Mouse (Mus musculus) midbrain, embryonic 11.5 days (tissue): Measurements from ENCODE around the gene Fibin. TPM values are rescaled to one million over a fixed set of nuclear protein-coding genes. Genes with fewer than 3 reads are reported as not detected.

Source experiments
- ATAC-seq: fragments of 200-750 bp; cut with Nextera tagmentation; 2 replicates; pipeline ENCODE4 v1.8.0; 2017; ENCODE audit warnings: moderate TSS enrichment, moderate library complexity; ENCODE audit not compliant: low FRiP score
- DNase-seq: peaks from one replicate; pipeline ENCODE4 v3.0.0; 2015; ENCODE audit warnings: low spot score; ENCODE audit errors: missing footprints
- H3K27ac ChIP-seq: fragments of 300-500 bp; sonication (generic); 2 replicates; pipeline ENCODE4 v1.5.1; 2014; ENCODE audit warnings: low read depth, low read length
- H3K27me3 ChIP-seq: fragments of 300-500 bp; sonication (generic); 2 replicates; pipeline ENCODE4 v1.6.1; 2014; ENCODE audit warnings: mild to moderate bottlenecking, low read length, moderate library complexity, mixed read lengths; ENCODE audit not compliant: control insufficient read depth, insufficient read depth
- H3K36me3 ChIP-seq: fragments of 300-500 bp; sonication (generic); 2 replicates; pipeline ENCODE4 v1.6.1; 2014; ENCODE audit warnings: mild to moderate bottlenecking, low read length, moderate library complexity, mixed read lengths; ENCODE audit not compliant: control insufficient read depth, insufficient read depth
- H3K4me1 ChIP-seq: fragments of 300-500 bp; sonication (generic); 2 replicates; pipeline ENCODE4 v1.6.1; 2014; ENCODE audit warnings: low read length; ENCODE audit not compliant: control insufficient read depth, insufficient read depth
- H3K4me2 ChIP-seq: fragments of 300-500 bp; sonication (generic); 2 replicates; pipeline ENCODE4 v1.6.1; 2014; ENCODE audit warnings: mild to moderate bottlenecking, moderate library complexity
- H3K4me3 ChIP-seq: fragments of 300-500 bp; sonication (generic); 2 replicates; pipeline ENCODE4 v1.5.1; 2014; ENCODE audit warnings: low read depth, low read length
- H3K9ac ChIP-seq: fragments of 300-500 bp; sonication (generic); 2 replicates; pipeline ENCODE4 v1.6.1; 2014; ENCODE audit warnings: low read length
- H3K9me3 ChIP-seq: fragments of 300-500 bp; sonication (generic); 2 replicates; pipeline ENCODE4 v1.6.1; 2016; ENCODE audit warnings: low read length; ENCODE audit not compliant: control insufficient read depth
- WGBS: fragments of 180-500 bp; shearing (Covaris S2); extraction: QIAGEN DNeasy Blood & Tissue Kit; methylation state at CpG from one replicate; pipeline ENCODE4 v1.1.7; 2014; 5-methylcytosine and 5-hydroxymethylcytosine counted together
- polyA plus RNA-seq: library from polyadenylated mRNA; unstranded; fragments of >200 nt; fragmentation: Nextera tagmentation; extraction: Ambion mirVana; gene quantifications from 2 replicates; pipeline ENCODE4 v1.2.1, GENCODE M21; 2014

Gene Fibin
- polyA plus RNA-seq, 1 experiment from 2014 or later = 2.2 TPM

GRCm38 (mm10) chr2:110318719-110319118 is 44.3 kb downstream of the Fibin start:
- ATAC-seq (no peak), DNase-seq (no peak)
- Histone ChIP-seq H3K27ac (no peak overlapping the region), H3K4me2 (no peak overlapping the region), H3K27me3 (no peaks in the 10 kb centered on the region), H3K4me1 (no peaks in the 10 kb centered on the region), H3K4me3 (no peak overlapping the region), H3K9me3 (no peaks in the 10 kb centered on the region), H3K36me3 (no peaks in the 10 kb centered on the region), H3K9ac (no peak overlapping the region)
- WGBS = 97% methylated on average over 1 of the region's 1 CpGs

- Histone ChIP-seq H3K9me3 (no peaks in the 10 kb centered on the region), H3K4me1 (no peaks in the 10 kb centered on the region), H3K27ac (no peak overlapping the region), H3K36me3 (no peaks in the 10 kb centered on the region), H3K4me3 (no peak overlapping the region), H3K4me2 (no peak overlapping the region), H3K27me3 (no peaks in the 10 kb centered on the region), H3K9ac (no peak overlapping the region)
- DNase-seq (no peak), ATAC-seq (no peak)
- WGBS = 56% methylated on average over 3 of the region's 3 CpGs
Measured at GRCm38 (mm10) chr2:110316116-110316883, 46.7 kb downstream of the Fibin start.

- DNase-seq = no peak
- Histone ChIP-seq H3K4me2 (no peak within 1 kb of the TSS), H3K27ac (no peak within 1 kb of the TSS), H3K36me3 (no peaks in the 10 kb centered on the region), H3K4me1 (no peaks in the 10 kb centered on the region), H3K9ac (no peak within 1 kb of the TSS), H3K9me3 (no peaks in the 10 kb centered on the region), H3K4me3 (no peak within 1 kb of the TSS), H3K27me3 (no peaks in the 10 kb centered on the region)
- ATAC-seq = no peak
- WGBS = 86% methylated on average over 6 of the region's 6 CpGs
Measured at GRCm38 (mm10) chr2:110314509-110315155, 48.4 kb downstream of the Fibin start, which contains the start of gene Bbox1. Gene Bbox1, minus strand, starts transcription at chr2:110314560.

- Histone ChIP-seq H3K9ac (no peak overlapping the region), H3K4me1 (no peaks in the 10 kb centered on the region), H3K27ac (no peak overlapping the region), H3K27me3 (no peaks in the 10 kb centered on the region), H3K4me3 (no peak overlapping the region), H3K36me3 (no peaks in the 10 kb centered on the region), H3K9me3 (no peaks in the 10 kb centered on the region), H3K4me2 (no peak overlapping the region)
- DNase-seq = no peak
- no peak for ATAC-seq
- WGBS = 93% methylated on average over 5 of the region's 5 CpGs
Measured at GRCm38 (mm10) chr2:110314074-110314473, 48.9 kb downstream of the Fibin start.

- H3K4me2 ChIP-seq = no peak overlapping the region
- no peak overlapping the region for H3K27ac ChIP-seq
- 76% methylated on average over 2 of the region's 2 CpGs for WGBS
- no peaks in the 10 kb centered on the region for H3K9me3 ChIP-seq
- H3K9ac ChIP-seq = no peak overlapping the region
- H3K4me1 ChIP-seq = no peaks in the 10 kb centered on the region
- DNase-seq (no peak), ATAC-seq (no peak)
- no peaks in the 10 kb centered on the region for H3K27me3 ChIP-seq
- H3K36me3 ChIP-seq = no peaks in the 10 kb centered on the region
- H3K4me3 ChIP-seq = no peak overlapping the region
Measured at GRCm38 (mm10) chr2:110313305-110313824, 49.6 kb downstream of the Fibin start.

Other genes with a start within 250 kb of the Fibin start
- gene Bbox1, start 48.6 kb downstream of the Fibin start, polyA plus RNA-seq = 0.06 TPM in 1 of 2 replicates, not detected in the other
- gene Slc5a12, start 234.1 kb upstream of the Fibin start, polyA plus RNA-seq = not detected in 2 replicates